Comparison of ENCODE assay signal across 27 mouse cellular contexts in the genomic region with DNA sequence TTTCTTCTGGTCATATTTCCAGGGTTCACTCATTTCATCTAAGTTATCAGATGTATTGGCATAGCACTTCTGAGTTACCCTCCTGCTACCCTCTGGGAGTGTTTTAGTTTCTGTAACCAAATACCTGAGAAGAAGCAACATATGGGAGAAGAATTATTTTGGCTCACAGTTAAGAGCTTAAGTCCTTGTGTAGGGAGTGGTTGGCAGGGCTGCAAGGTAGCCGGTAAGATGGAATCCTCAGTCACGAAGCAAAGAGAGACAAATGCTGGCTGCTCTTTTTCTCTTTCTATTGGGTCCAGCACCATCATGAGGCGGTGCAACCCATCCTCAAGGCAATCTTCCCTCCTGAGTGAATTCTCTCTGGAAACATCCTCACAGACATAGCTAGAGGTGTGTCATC.
"Had no signal": no experiment of that assay in that cellular context is flagged by ENCODE, and none has a peak within 500 bp of the region (broad histone marks: within the 10 kb centered on the region; RNA-seq: fewer than 3 reads in every experiment).

No protein-coding gene starts in this region.

- H3K27me3 ChIP-seq: heart, embryonic 12.5 days; hindbrain, embryonic 12.5 days; intestine, embryonic 15.5 days; kidney, embryonic 15.5 days; limb, embryonic 13.5 days; limb, embryonic 15.5 days; liver, embryonic 12.5 days had no signal

- H3K4me1 ChIP-seq: heart, embryonic 12.5 days; hindbrain, embryonic 12.5 days; limb, embryonic 13.5 days; limb, embryonic 15.5 days; liver, embryonic 12.5 days had no signal

- ATAC-seq: hindbrain, embryonic 16.5 days; inflammation-experienced regulatory T-cells, adult 6 months; intestine, embryonic 15.5 days; liver, embryonic 12.5 days had no signal

- DNase-seq: gastrocnemius, adult 2 months; gastrocnemius, postnatal 10 days; gastrocnemius, postnatal 25 days; heart, adult 2 months; heart, postnatal 10 days; heart, postnatal 4 days; kidney, adult 11 months; kidney, adult 2 months; kidney, adult 9 months; kidney, postnatal 14 days; kidney, postnatal 36 days; layer of hippocampus, adult 9-11 months; layer of hippocampus, postnatal 36 days; left cerebral cortex, postnatal 4 days had no signal

- H3K4me3 ChIP-seq: gastrocnemius, adult 2 months; heart, adult 2 months; heart, embryonic 12.5 days; hindbrain, embryonic 10.5 days; hindbrain, embryonic 12.5 days; intestine, embryonic 15.5 days; kidney, embryonic 15.5 days; limb, embryonic 13.5 days; limb, embryonic 15.5 days; liver, embryonic 12.5 days had no signal

- H3K27ac ChIP-seq: gastrocnemius, adult 2 months; heart, adult 2 months; hindbrain, embryonic 10.5 days; hindbrain, embryonic 12.5 days; hindbrain, embryonic 14.5 days; intestine, embryonic 15.5 days; kidney, embryonic 15.5 days; kidney, postnatal 0 days; limb, embryonic 13.5 days; limb, embryonic 15.5 days; liver, embryonic 12.5 days; liver, embryonic 14.5 days had no signal
